Mouse (Mus musculus) liver, embryonic 16.5 days (tissue): Measurements from ENCODE around the gene Iffo2. TPM values are rescaled to one million over a fixed set of nuclear protein-coding genes. Genes with fewer than 3 reads are reported as not detected.
A peak's percentile ranks its signal among the peaks of the same experiment; 100 is the strongest.

Experiments used
- ATAC-seq: fragments of 200-750 bp; cut with Nextera tagmentation; 2 replicates; pipeline ENCODE4 v1.8.0; 2017; ENCODE audit warnings: low read depth, mild to moderate bottlenecking, moderate number of reproducible peaks, moderate library complexity
- H3K27ac ChIP-seq: fragments of 300-500 bp; sonication (generic); 2 replicates; pipeline ENCODE4 v1.5.1; 2014; ENCODE audit warnings: mild to moderate bottlenecking, low read length
- H3K27me3 ChIP-seq: fragments of 300-500 bp; sonication (generic); 2 replicates; pipeline ENCODE4 v1.6.1; 2014; ENCODE audit warnings: low read depth, low read length, mixed read lengths; ENCODE audit not compliant: control insufficient read depth, insufficient read depth
- H3K36me3 ChIP-seq: fragments of 300-500 bp; sonication (generic); 2 replicates; pipeline ENCODE4 v1.6.1; 2014; ENCODE audit warnings: mild to moderate bottlenecking; ENCODE audit not compliant: control insufficient read depth, insufficient read depth
- H3K4me1 ChIP-seq: fragments of 300-500 bp; sonication (generic); 2 replicates; pipeline ENCODE4 v1.6.1; 2014; ENCODE audit warnings: low read depth, low read length, mixed read lengths; ENCODE audit not compliant: control insufficient read depth
- H3K4me2 ChIP-seq: fragments of 300-500 bp; sonication (generic); 2 replicates; pipeline ENCODE4 v1.6.1; 2014; ENCODE audit warnings: low read depth, low read length, mixed read lengths
- H3K4me3 ChIP-seq: fragments of 300-500 bp; sonication (generic); 2 replicates; pipeline ENCODE4 v1.5.1; 2014; ENCODE audit warnings: low read depth, mild to moderate bottlenecking, low read length
- H3K9ac ChIP-seq: fragments of 300-500 bp; sonication (generic); 2 replicates; pipeline ENCODE4 v1.6.1; 2014; ENCODE audit warnings: low read depth, low read length
- H3K9me3 ChIP-seq: fragments of 300-500 bp; sonication (generic); replicated peaks from 2 replicates; pipeline ENCODE4 v1.6.1; 2016; ENCODE audit warnings: low read length; ENCODE audit not compliant: control insufficient read depth
- WGBS: fragments of 180-500 bp; shearing (Covaris S2); extraction: QIAGEN DNeasy Blood & Tissue Kit; methylation state at CpG from one replicate; pipeline ENCODE4 v1.1.7; 2014; ENCODE audit not compliant: insufficient replicate concordance; 5-methylcytosine and 5-hydroxymethylcytosine counted together
- polyA plus RNA-seq: library from polyadenylated mRNA; unstranded; fragments of >200 nt; fragmentation: Nextera tagmentation; extraction: Ambion mirVana; gene quantifications from 2 replicates; pipeline ENCODE4 v1.2.1, GENCODE M21; 2015

Gene Iffo2
- polyA plus RNA-seq, 1 experiment from 2014 or later = 0.66 TPM

DNA sequence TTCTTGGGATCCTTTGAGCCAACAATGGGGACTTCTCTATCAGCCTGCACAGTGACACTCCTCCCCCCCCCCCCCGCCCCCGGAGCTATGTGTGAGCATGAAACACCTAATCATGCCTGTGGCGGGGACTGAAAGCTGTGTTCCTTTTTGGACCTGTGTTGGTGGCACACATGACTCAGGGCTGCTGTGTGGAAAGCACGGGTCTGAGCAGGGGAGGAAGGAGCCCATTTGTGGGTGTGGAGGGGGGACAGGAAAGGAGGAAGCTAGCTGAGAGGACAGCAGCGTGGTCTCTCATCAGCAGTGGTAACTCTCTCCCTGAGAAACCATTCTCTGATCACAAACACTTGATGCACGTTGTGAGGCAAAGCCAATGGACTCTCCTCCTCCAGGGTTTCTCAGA is 110.4 kb downstream of the Iffo2 start:
- Histone ChIP-seq H3K9ac (no peak overlapping the region), H3K27ac (no peak overlapping the region), H3K4me1 (peaks cover 16% of the 10 kb centered on the region), H3K36me3 (peaks cover 7% of the 10 kb centered on the region), H3K4me3 (no peak overlapping the region), H3K9me3 (no peaks in the 10 kb centered on the region), H3K27me3 (no peaks in the 10 kb centered on the region; the same call in 1 of the 2 replicates), H3K4me2 (no peak overlapping the region)
- 17% methylated on average over 6 of the region's 6 CpGs for WGBS
- no peak for ATAC-seq

DNA sequence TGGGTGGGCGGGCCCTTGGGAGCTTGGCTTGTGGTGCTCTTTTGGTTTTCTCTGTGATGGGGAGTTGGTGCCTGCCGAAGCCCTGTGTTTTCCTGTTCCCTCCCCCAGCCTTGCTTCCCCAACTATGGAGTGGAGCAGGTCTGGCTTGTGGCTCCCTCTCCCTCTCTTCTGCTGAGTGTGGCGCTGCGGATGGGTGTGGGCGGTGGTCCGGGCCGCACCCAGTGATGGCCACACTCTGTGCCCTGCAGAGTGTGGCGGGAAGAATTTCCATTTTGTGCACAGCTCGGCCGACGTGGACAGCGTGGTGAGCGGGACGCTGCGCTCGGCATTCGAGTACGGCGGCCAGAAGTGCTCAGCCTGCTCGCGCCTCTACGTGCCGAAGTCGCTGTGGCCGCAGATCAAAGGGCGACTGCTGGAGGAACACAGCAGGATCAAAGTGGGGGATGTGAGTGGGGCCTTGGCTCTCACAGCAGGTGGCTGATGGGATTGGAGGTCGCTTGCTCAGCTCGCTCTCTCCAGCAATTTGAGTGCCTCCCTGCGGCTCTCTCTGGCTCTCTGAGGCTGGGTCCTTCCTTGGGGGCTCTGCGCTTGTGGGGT is 111.6 kb downstream of the Iffo2 start:
- Histone ChIP-seq H3K9me3 (no peaks in the 10 kb centered on the region), H3K27ac (no peak overlapping the region), H3K36me3 (peaks cover 10% of the 10 kb centered on the region), H3K4me1 (peaks cover 16% of the 10 kb centered on the region), H3K9ac (no peak overlapping the region), H3K4me2 (0 out of 2 replicates have a peak overlapping the region, but pooled peaks have one; percentile 3), H3K4me3 (no peak overlapping the region), H3K27me3 (no peaks in the 10 kb centered on the region; the same call in 1 of the 2 replicates)
- peak; percentile 32 for ATAC-seq
- WGBS = 14% methylated on average over 30 of the region's 30 CpGs

DNA sequence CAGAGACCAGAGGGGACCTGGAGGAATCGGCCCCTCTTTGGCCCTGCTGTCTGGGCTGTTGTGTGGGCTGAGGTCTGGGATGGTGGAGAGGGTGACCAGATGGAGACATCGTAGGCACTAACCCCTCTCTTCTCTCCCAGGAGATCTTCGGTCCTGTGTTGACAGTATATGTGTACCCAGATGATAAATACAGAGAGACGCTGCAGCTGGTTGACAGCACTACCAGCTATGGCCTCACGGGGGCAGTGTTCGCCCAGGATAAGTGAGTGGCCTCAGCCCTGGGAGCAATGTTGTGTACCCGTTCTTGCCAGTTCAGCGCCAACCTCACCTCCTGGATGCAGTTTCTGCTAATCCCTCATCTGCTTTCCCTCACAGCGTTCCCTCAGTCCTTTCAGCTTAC is 113.6 kb downstream of the Iffo2 start:
- no peak overlapping the region for H3K4me2 ChIP-seq

DNA sequence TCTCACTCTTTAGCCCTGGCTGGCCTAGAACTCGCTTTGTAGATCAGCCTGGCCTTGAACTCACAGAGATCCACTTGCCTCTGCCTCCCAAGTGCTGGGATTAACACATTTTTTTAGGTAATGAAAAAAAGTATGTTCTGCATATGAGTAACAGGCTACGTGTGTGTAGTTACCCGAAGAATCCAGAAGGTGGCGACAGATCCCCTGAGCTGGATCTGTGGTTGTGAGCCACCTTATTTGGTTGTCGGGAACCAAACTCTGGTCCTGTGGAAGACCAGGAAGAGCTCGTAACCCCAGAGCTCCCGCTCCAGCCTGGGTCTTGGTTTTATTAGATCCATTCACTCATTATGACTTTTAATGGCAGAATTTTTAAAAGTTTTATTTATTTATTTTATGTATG is 116.6 kb downstream of the Iffo2 start:
- Histone ChIP-seq H3K27ac (no peak overlapping the region), H3K9ac (no peak overlapping the region), H3K9me3 (no peaks in the 10 kb centered on the region), H3K36me3 (peaks cover 10% of the 10 kb centered on the region), H3K4me2 (no peak overlapping the region), H3K27me3 (no peaks in the 10 kb centered on the region), H3K4me3 (no peak overlapping the region), H3K4me1 (peaks cover 2% of the 10 kb centered on the region; the same call in 1 of the 2 replicates)
- ATAC-seq = no peak
- WGBS = 73% methylated on average over 7 of the region's 7 CpGs

More for the DNA sequence above, 113.6 kb downstream of the Iffo2 start:
- peaks cover 10% of the 10 kb centered on the region for H3K36me3 ChIP-seq
- no peaks in the 10 kb centered on the region; the same call in 1 of the 2 replicates for H3K27me3 ChIP-seq
- H3K4me3 ChIP-seq = no peak overlapping the region
- H3K9ac ChIP-seq = no peak overlapping the region
- no peak overlapping the region for H3K27ac ChIP-seq
- H3K4me1 ChIP-seq = peaks cover 16% of the 10 kb centered on the region
- no peak for ATAC-seq
- no peaks in the 10 kb centered on the region for H3K9me3 ChIP-seq
- WGBS = 18% methylated on average over 9 of the region's 9 CpGs

GRCm38 (mm10) chr4:139650086-139650743 is 119.9 kb downstream of the Iffo2 start:
- Histone ChIP-seq H3K4me2 (no peak overlapping the region), H3K27me3 (no peaks in the 10 kb centered on the region), H3K9ac (no peak overlapping the region), H3K27ac (no peak overlapping the region), H3K4me3 (no peak overlapping the region), H3K36me3 (peaks cover 6% of the 10 kb centered on the region; the same call in 1 of the 2 replicates), H3K4me1 (no peaks in the 10 kb centered on the region), H3K9me3 (no peaks in the 10 kb centered on the region)
- ATAC-seq = no peak
- 61% methylated on average over 15 of the region's 15 CpGs for WGBS

DNA sequence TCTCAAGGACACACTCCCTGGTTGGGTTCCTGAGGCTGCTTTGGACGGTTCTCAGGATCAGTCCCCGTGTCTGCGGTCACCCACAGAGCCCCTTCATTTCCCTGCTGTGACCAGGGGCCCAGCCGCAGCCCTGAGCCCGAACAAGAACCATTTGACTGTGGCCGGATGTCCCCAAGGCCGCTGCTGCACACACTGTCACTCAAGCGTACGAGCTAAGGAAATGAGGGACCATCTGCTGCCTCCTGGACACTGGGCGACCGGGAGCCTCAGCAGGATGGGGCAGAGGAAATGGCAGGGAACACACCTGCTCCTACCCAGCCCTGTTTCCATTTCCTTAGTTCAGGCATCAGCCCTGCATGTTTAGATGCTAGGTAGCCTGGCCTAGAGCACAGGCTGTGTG is 120.6 kb downstream of the Iffo2 start:
- Histone ChIP-seq H3K9ac (no peak overlapping the region), H3K4me2 (no peak overlapping the region), H3K9me3 (no peaks in the 10 kb centered on the region), H3K36me3 (peaks cover 2% of the 10 kb centered on the region; the same call in 1 of the 2 replicates), H3K4me3 (no peak overlapping the region), H3K4me1 (no peaks in the 10 kb centered on the region), H3K27me3 (no peaks in the 10 kb centered on the region), H3K27ac (no peak overlapping the region)
- no peak for ATAC-seq
- 48% methylated on average over 11 of the region's 11 CpGs for whole genome bisulfite sequencing

- no peaks in the 10 kb centered on the region for H3K9me3 ChIP-seq
- no peak within 1 kb of the TSS for H3K27ac ChIP-seq
- H3K4me3 ChIP-seq = no peak within 1 kb of the TSS
- H3K4me2 ChIP-seq = no peak within 1 kb of the TSS
- no peak for ATAC-seq
- no peaks in the 10 kb centered on the region for H3K4me1 ChIP-seq
- H3K36me3 ChIP-seq = no peaks in the 10 kb centered on the region; the same call in 1 of the 2 replicates
- no peaks in the 10 kb centered on the region for H3K27me3 ChIP-seq
- no peak within 1 kb of the TSS for H3K9ac ChIP-seq
- 68% methylated on average over 8 of the region's 8 CpGs for WGBS
Measured at GRCm38 (mm10) chr4:139653238-139653637, 122.9 kb downstream of the Iffo2 start, which contains the start of gene Tas1r2. Gene Tas1r2, plus strand, starts transcription at chr4:139653538.

DNA sequence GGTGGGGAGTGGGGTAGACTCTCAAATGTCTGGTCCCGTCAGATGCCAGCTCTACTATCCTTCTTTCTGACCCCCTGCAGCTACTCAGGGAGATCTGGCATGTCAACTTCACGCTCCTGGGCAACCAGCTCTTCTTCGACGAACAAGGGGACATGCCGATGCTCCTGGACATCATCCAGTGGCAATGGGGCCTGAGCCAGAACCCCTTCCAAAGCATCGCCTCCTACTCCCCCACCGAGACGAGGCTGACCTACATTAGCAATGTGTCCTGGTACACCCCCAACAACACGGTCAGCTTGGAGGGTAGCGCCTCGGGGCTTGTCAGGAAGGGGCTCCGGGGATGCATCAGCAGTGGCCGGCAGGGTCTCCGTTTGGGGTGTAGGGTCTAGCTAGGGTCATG is 131.5 kb downstream of the Iffo2 start:
- H3K27me3 ChIP-seq = no peaks in the 10 kb centered on the region
- no peak overlapping the region for H3K9ac ChIP-seq
- no peak overlapping the region for H3K27ac ChIP-seq
- no peak for ATAC-seq
- no peaks in the 10 kb centered on the region for H3K36me3 ChIP-seq
- H3K4me2 ChIP-seq = no peak overlapping the region
- no peaks in the 10 kb centered on the region for H3K9me3 ChIP-seq
- H3K4me3 ChIP-seq = no peak overlapping the region
- WGBS = 77% methylated on average over 14 of the region's 14 CpGs
- no peaks in the 10 kb centered on the region for H3K4me1 ChIP-seq

DNA sequence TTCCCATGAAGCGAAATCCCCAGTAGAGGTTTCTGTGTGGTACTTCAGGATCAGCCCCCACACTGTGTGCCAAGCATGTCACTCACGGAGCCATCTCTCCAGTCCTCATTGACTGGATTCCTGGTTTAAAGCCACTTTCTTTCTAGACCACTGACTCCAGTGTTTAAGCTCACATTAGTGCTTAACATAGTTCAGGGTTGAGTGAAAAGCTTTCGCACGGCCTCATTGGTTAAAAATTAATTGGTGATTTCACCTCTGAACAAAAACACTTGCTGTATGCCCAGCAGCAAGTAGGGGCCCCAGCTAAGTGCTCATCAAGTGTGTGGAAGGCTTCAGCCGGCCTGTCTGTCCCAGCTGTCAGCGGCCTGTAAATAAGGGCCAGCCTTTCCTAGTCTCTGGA is 137.3 kb downstream of the Iffo2 start:
- Histone ChIP-seq H3K9ac (no peak overlapping the region), H3K27ac (no peak overlapping the region), H3K4me2 (no peak overlapping the region), H3K36me3 (no peaks in the 10 kb centered on the region), H3K4me1 (no peaks in the 10 kb centered on the region), H3K27me3 (no peaks in the 10 kb centered on the region), H3K4me3 (no peak overlapping the region), H3K9me3 (no peaks in the 10 kb centered on the region)
- WGBS = 66% methylated on average over 6 of the region's 6 CpGs
- no peak for ATAC-seq
